Mouse (Mus musculus) midbrain, embryonic 16.5 days (tissue): ENCODE data around the gene Sqor. TPM values are rescaled to one million over a fixed set of nuclear protein-coding genes. Genes with fewer than 3 reads are reported as not detected.
A peak's percentile ranks its signal among the peaks of the same experiment; 100 is the strongest.

Experiments used
- ATAC-seq: fragments of 200-750 bp; cut with Nextera tagmentation; 2 replicates; pipeline ENCODE4 v1.8.0; 2017; ENCODE audit warnings: moderate TSS enrichment
- H3K27ac ChIP-seq: fragments of 300-500 bp; sonication (generic); 2 replicates; pipeline ENCODE4 v1.5.1; 2014; ENCODE audit warnings: mild to moderate bottlenecking, low read length, mixed read lengths
- H3K27me3 ChIP-seq: fragments of 300-500 bp; sonication (generic); 2 replicates; pipeline ENCODE4 v1.6.1; 2014; ENCODE audit warnings: low read depth, low read length, mixed read lengths; ENCODE audit not compliant: control insufficient read depth, insufficient read depth
- H3K36me3 ChIP-seq: fragments of 300-500 bp; sonication (generic); 2 replicates; pipeline ENCODE4 v1.6.1; 2014; ENCODE audit warnings: mild to moderate bottlenecking, low read length, moderate library complexity, mixed read lengths; ENCODE audit not compliant: control insufficient read depth, insufficient read depth
- H3K4me1 ChIP-seq: fragments of 300-500 bp; sonication (generic); 2 replicates; pipeline ENCODE4 v1.6.1; 2014; ENCODE audit warnings: mild to moderate bottlenecking, low read length, mixed read lengths; ENCODE audit not compliant: control insufficient read depth, insufficient read depth
- H3K4me2 ChIP-seq: fragments of 300-500 bp; sonication (generic); 2 replicates; pipeline ENCODE4 v1.6.1; 2014; ENCODE audit warnings: mild to moderate bottlenecking, low read length, mixed read lengths
- H3K4me3 ChIP-seq: fragments of 300-500 bp; sonication (generic); 2 replicates; pipeline ENCODE4 v1.5.1; 2014; ENCODE audit warnings: low read depth, mild to moderate bottlenecking, low read length, moderate library complexity, mixed read lengths
- H3K9ac ChIP-seq: fragments of 300-500 bp; sonication (generic); 2 replicates; pipeline ENCODE4 v1.6.1; 2014; ENCODE audit warnings: low read depth, low read length, mixed read lengths
- H3K9me3 ChIP-seq: fragments of 300-500 bp; sonication (generic); replicated peaks from 2 replicates; pipeline ENCODE4 v1.6.1; 2014; ENCODE audit warnings: mild to moderate bottlenecking, low read length, mixed read lengths; ENCODE audit not compliant: control insufficient read depth, poor library complexity, severe bottlenecking
- WGBS: fragments of 180-500 bp; shearing (Covaris S2); extraction: QIAGEN DNeasy Blood & Tissue Kit; methylation state at CpG from one replicate; pipeline ENCODE4 v1.1.7; 2014; 5-methylcytosine and 5-hydroxymethylcytosine counted together
- polyA plus RNA-seq: library from polyadenylated mRNA; unstranded; fragments of >200 nt; fragmentation: Nextera tagmentation; extraction: Ambion mirVana; gene quantifications from 2 replicates; pipeline ENCODE4 v1.2.1, GENCODE M21; 2015

Gene Sqor
- polyA plus RNA-seq, 1 experiment from 2014 or later = 2.4 TPM

DNA sequence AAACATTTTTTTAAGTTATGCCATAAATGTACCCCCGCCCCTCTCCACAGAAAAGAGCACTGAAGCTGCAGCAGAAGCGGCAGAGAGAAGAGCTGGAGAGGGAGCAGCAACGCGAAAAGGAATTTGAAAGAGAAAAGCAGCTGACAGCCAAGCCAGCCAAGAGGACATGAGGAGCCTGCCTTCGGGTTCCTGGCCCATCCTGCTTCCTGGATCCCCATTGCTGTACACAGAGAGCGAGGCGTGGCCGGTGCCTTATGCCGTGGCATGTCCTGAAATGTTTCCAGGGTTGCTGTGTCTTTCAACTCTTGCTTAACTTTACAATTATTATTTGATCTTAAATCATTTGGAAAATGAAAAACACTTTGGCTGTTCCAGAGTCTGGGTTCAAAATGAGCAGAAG, 18.6 kb upstream of the Sqor start:
- Histone ChIP-seq H3K9me3 (no peaks in the 10 kb centered on the region), H3K4me1 (no peaks in the 10 kb centered on the region), H3K27me3 (no peaks in the 10 kb centered on the region), H3K4me3 (no peak overlapping the region), H3K4me2 (no peak overlapping the region), H3K36me3 (peaks cover 17% of the 10 kb centered on the region), H3K27ac (no peak overlapping the region), H3K9ac (no peak overlapping the region)
- WGBS = 92% methylated on average over 9 of the region's 9 CpGs
- no peak for ATAC-seq

DNA sequence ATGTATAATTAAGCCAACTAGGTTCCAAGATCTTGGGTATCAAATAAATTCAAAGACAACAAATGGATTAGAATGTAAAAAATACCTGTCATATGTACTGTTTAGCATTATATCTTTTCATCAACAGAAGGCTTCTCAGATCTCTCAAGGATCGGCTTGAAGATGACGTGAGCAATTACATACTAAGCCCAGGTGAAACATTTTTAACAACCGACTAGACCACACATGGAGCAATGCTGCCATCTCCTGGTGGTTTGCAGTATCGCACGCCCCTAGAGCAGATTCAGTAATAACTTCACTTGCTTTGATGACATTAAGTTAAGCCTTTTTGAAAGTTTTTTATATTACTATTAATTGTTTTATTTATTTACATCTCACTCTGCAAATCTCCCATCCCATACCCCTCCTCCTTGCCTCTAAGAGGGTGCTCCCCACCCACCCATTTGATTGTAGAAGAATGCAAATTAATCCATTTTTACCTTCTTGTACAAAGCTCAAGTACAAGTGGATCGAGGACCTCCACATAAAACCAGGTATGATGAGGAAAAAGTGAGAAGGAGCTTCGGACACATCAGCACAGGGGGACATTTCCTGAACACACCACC, 11.2 kb upstream of the Sqor start:
- Histone ChIP-seq H3K4me2 (no peak overlapping the region; the same call in 1 of the 2 replicates), H3K27ac (no peak overlapping the region), H3K27me3 (peaks cover 2% of the 10 kb centered on the region; the same call in 1 of the 2 replicates), H3K4me1 (no peaks in the 10 kb centered on the region), H3K9ac (no peak overlapping the region), H3K9me3 (no peaks in the 10 kb centered on the region), H3K4me3 (no peak overlapping the region), H3K36me3 (no peaks in the 10 kb centered on the region)
- peak; percentile 85 for ATAC-seq
- 16% methylated on average over 7 of the region's 7 CpGs for WGBS

DNA sequence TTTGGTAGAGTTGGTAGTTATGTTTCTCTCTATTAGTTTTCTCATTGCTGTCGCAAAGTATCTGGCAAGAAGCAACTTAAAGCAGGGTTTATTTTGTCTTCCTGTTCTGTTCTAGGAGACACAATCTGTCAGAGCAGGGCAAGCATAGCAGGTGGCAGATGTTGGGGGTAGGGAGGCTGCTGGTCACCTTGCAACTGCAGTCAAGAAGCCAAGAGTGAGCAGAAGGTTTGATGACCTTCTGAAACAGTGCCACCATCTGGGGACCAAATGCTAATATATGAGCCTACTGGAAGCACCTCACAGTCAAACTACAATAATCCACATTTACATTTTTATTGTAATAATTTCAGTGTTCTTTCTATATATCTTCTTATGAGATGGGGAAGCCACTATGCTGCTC, 5.2 kb upstream of the Sqor start:
- H3K4me1 ChIP-seq = no peaks in the 10 kb centered on the region
- no peaks in the 10 kb centered on the region for H3K36me3 ChIP-seq
- H3K27me3 ChIP-seq = peaks cover 6% of the 10 kb centered on the region
- no peak overlapping the region for H3K27ac ChIP-seq
- no peak overlapping the region for H3K4me3 ChIP-seq
- H3K9me3 ChIP-seq = no peaks in the 10 kb centered on the region
- no peak overlapping the region for H3K4me2 ChIP-seq
- 96% methylated on average over 1 of the region's 1 CpGs for WGBS
- no peak for ATAC-seq
- no peak overlapping the region for H3K9ac ChIP-seq

DNA sequence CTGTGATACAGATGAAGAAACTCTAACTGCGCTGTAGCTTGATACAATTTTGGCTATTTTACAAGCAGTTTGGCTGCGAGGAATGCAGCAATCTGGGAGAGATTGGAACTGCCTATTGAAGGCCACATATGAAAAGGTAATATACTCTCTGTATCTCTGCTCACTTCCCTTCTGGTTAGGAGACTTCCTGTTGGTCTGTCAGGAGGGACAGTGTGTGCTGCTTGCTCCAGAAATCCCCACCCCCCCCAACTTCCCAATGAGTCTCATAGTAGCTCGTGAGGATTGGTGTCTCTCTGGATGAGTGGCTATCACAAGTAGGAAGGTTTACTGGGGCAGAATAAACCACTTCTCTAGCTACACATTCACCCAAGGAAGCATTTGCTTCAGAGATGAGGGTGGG, 2.0 kb upstream of the Sqor start:
- H3K4me2 ChIP-seq = no peak overlapping the region
- no peak overlapping the region for H3K4me3 ChIP-seq
- H3K36me3 ChIP-seq = no peaks in the 10 kb centered on the region
- H3K27ac ChIP-seq = no peak overlapping the region
- no peaks in the 10 kb centered on the region for H3K9me3 ChIP-seq
- WGBS = 69% methylated on average over 3 of the region's 3 CpGs
- H3K9ac ChIP-seq = no peak overlapping the region
- no peak for ATAC-seq
- H3K27me3 ChIP-seq = peaks cover 15% of the 10 kb centered on the region
- peaks cover 5% of the 10 kb centered on the region for H3K4me1 ChIP-seq

DNA sequence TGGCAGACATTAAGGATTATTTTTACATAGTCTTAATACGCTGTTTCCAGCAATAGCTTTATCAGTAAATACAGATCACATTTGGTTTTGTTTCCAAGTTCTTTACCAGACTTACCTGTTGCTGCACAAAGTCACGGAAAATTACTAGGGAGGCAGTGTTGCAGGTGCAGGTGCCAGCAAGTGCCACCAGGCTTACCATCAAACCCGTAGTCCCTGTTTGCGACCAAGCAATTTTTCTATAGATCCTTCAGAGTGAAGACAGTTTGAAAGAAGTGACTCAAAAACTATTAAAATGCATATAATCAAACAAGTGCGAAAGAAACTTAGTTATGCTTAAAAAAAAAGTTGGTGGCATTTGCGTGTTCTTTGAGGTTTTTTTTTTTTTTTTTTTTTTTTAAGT, 511 bp upstream of the Sqor start:
- H3K9ac ChIP-seq = no peak overlapping the region
- no peaks in the 10 kb centered on the region for H3K36me3 ChIP-seq
- H3K27me3 ChIP-seq = peaks cover 15% of the 10 kb centered on the region
- no peak for ATAC-seq
- no peak overlapping the region for H3K4me3 ChIP-seq
- H3K9me3 ChIP-seq = no peaks in the 10 kb centered on the region
- H3K4me2 ChIP-seq = no peak overlapping the region; the same call in 1 of the 2 replicates
- H3K27ac ChIP-seq = no peak overlapping the region
- WGBS = 55% methylated on average over 6 of the region's 6 CpGs
- peaks cover 5% of the 10 kb centered on the region for H3K4me1 ChIP-seq

DNA sequence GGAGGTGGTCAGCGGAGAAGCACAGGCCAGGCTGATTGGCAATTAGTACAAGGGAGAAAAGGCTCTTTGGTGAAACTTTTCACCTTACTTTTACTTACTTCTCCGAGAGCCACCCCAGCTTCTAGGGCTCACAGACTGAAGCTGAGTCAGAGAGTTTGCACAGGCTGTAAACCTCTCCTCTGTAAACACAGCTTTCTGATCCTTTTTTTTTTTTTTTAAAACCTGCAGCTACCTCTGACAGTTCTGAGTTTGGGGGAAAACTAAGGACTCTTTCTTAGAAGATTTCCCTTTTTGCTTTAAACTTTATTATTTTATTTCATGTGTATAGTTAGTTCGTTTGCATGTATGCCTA, 733 bp downstream of the Sqor start:
- WGBS = 35% methylated on average over 3 of the region's 3 CpGs
- no peak overlapping the region for H3K27ac ChIP-seq
- ATAC-seq = no peak

DNA sequence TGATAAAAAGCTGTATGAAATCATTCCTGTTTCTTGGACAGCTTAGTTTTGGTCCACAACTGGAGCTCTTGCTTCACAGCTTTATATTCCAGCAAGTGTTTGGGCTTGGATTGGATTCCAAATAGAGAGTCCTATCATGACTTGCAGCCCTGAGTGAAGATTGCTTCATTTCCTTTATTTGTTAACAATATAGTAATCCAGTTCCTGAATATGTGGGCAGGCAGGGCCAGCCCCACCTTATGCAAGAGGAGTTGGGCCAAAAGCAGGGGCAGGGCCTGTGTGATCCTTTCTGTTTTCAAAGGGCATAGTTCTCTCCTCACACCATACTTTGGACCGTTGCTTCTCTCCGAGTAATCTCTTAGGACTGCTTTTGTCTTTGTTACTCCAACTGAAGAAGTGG, 6.0 kb downstream of the Sqor start:
- no peak overlapping the region for H3K9ac ChIP-seq
- no peak overlapping the region for H3K4me2 ChIP-seq
- H3K4me1 ChIP-seq = no peaks in the 10 kb centered on the region
- no peak overlapping the region for H3K4me3 ChIP-seq
- WGBS = 83% methylated on average over 2 of the region's 2 CpGs
- ATAC-seq = no peak
- no peaks in the 10 kb centered on the region for H3K9me3 ChIP-seq
- H3K36me3 ChIP-seq = no peaks in the 10 kb centered on the region
- H3K27ac ChIP-seq = no peak overlapping the region
- peaks cover 2% of the 10 kb centered on the region; the same call in 1 of the 2 replicates for H3K27me3 ChIP-seq

More for the DNA sequence above, 733 bp downstream of the Sqor start:
- no peaks in the 10 kb centered on the region for H3K36me3 ChIP-seq
- peak overlapping the region; percentile 91 for H3K4me2 ChIP-seq
- no peak overlapping the region; the same call in 1 of the 2 replicates for H3K4me3 ChIP-seq
- peaks cover 15% of the 10 kb centered on the region for H3K27me3 ChIP-seq
- no peak overlapping the region for H3K9ac ChIP-seq
- no peaks in the 10 kb centered on the region for H3K9me3 ChIP-seq
- H3K4me1 ChIP-seq = peaks cover 5% of the 10 kb centered on the region

DNA sequence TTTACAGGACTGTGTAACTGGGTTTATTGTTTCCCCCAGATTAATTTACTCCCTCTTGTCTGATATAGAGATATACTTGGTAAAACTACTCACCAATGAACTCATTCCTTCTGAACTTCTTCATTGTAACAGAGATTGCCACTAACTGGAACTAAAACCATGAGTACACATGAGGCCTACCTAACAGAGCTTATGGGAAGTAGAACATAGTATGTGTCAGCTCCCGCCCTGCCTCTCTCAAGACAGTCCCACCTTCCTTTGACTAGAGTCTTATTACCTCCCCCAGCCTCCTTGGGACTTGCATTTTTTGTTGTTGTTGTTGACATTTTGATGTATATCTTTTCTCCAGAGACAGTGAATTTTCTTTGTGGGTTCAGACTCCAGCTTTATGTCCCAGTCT, 7.9 kb downstream of the Sqor start:
- no peaks in the 10 kb centered on the region for H3K27me3 ChIP-seq
- no peak overlapping the region for H3K4me3 ChIP-seq
- no peak overlapping the region for H3K4me2 ChIP-seq
- no peak overlapping the region for H3K27ac ChIP-seq
- H3K9ac ChIP-seq = no peak overlapping the region
- H3K36me3 ChIP-seq = no peaks in the 10 kb centered on the region
- no peaks in the 10 kb centered on the region for H3K4me1 ChIP-seq
- H3K9me3 ChIP-seq = no peaks in the 10 kb centered on the region
- no peak for ATAC-seq
- 97% methylated on average over 1 of the region's 1 CpGs for WGBS

DNA sequence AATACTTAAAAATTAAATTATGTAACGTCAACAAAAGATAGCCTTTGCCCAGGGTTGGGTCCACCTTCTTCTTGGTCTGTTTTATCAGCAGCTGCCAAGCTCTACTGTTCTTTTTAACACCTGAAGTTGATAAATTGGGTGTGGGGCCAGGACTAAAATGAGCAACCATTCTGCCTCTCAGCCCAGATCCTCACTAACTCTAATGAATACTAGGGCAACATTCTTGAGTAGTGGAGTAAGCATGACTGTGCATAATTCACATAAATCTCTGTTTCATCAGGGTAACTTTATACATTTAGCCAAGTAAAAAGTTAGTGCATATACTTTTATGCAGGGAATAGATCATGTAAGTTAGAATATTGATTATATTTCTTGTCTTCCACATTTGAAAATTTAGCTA, 10.5 kb downstream of the Sqor start:
- ATAC-seq = no peak

More for the DNA sequence above, 10.5 kb downstream of the Sqor start:
- H3K9me3 ChIP-seq = no peaks in the 10 kb centered on the region
- no peak overlapping the region for H3K4me3 ChIP-seq
- H3K4me1 ChIP-seq = no peaks in the 10 kb centered on the region
- H3K36me3 ChIP-seq = no peaks in the 10 kb centered on the region
- no peaks in the 10 kb centered on the region for H3K27me3 ChIP-seq
- no peak overlapping the region for H3K9ac ChIP-seq
- H3K4me2 ChIP-seq = no peak overlapping the region
- H3K27ac ChIP-seq = no peak overlapping the region
- WGBS = 86% methylated on average over 1 of the region's 1 CpGs
